Mouse (Mus musculus) small intestine, adult 2 months (tissue): Measurements from ENCODE around the gene Rasa4.

ENCODE experiments used
- CTCF ChIP-seq: fragments of 200-500 bp; IDR thresholded peaks from 2 replicates; pipeline ENCODE4 v1.5.1; 2012; ENCODE audit warnings: low read depth, mild to moderate bottlenecking, control low read depth, inconsistent platforms, low read length, moderate library complexity, mixed read lengths; ENCODE audit not compliant: insufficient replicate concordance, insufficient read length; ENCODE audit errors: extremely low read depth
- POLR2A ChIP-seq: fragments of 200-500 bp; IDR thresholded peaks from 2 replicates; pipeline ENCODE4 v1.6.1; 2012; ENCODE audit warnings: low read depth, mild to moderate bottlenecking, control low read depth, inconsistent platforms, low read length, moderate library complexity

GRCm38 (mm10) chr5:136073051-136073450 lies 10.7 kb upstream of the Rasa4 start:
- TF ChIP-seq POLR2A = no peak
- no peak for TF ChIP-seq CTCF
